Mouse (Mus musculus) cerebellum, adult 11 months (tissue): ENCODE data around the gene Lrba.
A peak's percentile ranks its signal among the peaks of the same experiment; 100 is the strongest.

ENCODE experiments used
- DNase-seq: peaks from one replicate; pipeline ENCODE4 v3.0.0; 2022

The Lrba gene

DNA sequence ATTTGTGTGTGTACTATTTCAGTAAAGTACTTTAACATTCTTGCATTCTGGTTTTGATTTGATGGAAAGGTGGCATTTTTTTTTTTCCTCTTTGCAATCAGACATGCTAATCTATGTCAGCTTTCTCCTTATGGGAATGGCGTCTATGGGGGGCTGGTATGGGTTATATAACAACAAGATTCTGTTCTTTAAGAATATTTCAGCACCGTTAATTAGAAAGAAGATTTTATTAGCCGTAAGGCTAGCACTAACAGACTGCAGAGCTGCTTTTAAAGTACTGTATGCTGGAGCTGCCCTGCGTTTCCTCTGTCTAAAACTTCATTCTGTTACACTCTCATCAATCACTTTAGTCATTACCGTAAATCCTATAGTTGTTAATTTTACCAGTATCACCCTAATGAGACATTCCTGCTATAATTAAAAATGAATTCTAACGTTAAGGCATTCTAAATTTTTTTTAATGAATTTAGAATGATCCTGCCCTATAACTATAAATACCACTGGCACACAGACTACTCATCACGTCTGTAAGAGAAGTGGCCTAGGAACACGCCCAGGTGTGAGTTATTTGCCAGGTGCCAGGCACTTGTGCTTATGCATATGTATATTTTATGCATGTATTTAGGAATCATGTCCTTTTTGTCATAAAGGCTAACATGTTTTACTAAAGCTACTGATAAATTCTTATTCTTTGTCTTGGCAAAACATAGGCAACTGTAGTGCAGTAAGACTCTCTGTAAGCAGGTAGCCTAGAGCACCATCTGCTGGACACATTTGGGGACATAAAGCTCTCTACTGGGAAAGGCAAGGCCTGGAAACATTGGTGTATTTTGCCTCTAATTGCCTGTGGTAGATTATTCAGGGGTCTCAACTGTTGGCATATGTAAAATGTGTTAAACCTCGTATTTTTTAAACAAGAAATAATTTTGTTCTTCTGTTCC lies 536.9 kb downstream of the Lrba start:
- DNase-seq: peak; percentile 49

DNA sequence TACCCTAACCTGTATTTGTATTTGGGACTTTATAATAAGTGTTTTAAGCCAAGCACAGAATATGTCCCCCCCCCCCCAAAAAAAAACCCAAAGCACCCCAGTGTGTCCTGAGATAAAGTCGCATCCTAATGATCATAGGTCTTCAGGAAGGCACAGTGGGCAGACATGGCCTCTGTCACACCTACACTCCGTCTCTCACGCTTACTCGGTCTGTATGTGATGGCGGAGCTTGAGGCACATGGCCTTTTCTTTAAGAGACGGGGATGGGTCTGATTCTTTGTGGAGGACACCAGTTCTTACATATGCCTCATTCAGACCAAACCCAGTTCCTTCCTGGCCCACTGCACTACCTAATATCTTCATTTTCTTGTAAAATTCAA lies 537.5 kb downstream of the Lrba start:
- DNase-seq: no peak

DNA sequence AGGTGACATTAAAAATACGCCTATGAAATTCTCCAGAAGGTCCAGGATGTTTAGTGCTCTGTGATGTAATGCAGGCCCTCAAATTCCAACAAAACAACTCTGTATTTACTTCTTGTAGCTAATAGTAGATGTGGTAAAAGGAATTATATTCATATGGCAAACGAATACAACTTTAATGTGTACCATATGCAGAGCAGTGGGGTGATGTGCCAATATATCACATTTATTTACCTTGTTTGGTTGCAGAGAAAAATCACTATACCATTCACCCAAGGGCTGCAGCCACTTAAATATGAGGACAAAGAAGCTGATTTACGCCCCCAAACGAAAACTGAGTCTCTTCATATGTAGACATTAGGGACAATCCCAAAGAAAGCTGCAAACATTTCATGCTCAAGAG lies 538.0 kb downstream of the Lrba start:
- DNase-seq: no peak

DNA sequence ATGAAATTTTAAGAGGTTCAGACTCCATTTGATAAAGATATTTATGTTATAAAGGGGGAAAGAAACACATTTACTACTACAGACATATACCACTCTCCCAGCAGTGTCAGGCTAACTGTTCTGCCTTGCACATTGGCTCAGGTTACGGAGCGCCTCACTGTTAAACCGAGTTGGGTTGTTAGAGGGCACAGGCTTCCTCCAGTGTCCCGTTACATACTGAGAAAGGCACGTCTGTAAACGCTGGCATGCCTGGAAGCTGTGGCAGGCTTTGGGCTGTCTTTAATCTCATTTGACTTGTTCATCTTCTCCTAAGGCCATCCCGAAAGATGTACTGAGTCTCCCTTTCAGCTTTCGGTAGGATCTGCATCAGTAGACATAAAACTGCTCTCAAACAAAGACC lies 544.1 kb downstream of the Lrba start:
- DNase-seq: no peak

DNA sequence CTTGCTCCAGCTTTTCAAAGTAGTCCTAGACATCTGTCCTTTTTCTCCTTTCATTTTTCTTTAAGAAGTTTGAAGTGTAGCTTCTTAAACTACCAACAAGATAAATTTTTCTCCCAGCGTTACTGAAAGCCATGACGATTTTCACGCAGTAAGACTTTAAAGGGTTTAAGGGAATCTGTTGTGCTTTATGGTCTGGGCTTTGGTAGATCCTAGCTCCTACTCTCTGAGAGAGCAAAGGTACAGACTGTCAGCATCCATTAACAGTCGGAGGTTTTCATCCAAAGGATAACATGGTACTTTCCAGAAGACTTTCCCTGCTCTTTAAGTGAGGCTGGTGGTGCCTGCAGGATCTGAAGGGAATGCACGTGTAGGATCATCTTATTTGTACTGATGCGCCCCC lies 544.5 kb downstream of the Lrba start:
- DNase-seq: no peak

DNA sequence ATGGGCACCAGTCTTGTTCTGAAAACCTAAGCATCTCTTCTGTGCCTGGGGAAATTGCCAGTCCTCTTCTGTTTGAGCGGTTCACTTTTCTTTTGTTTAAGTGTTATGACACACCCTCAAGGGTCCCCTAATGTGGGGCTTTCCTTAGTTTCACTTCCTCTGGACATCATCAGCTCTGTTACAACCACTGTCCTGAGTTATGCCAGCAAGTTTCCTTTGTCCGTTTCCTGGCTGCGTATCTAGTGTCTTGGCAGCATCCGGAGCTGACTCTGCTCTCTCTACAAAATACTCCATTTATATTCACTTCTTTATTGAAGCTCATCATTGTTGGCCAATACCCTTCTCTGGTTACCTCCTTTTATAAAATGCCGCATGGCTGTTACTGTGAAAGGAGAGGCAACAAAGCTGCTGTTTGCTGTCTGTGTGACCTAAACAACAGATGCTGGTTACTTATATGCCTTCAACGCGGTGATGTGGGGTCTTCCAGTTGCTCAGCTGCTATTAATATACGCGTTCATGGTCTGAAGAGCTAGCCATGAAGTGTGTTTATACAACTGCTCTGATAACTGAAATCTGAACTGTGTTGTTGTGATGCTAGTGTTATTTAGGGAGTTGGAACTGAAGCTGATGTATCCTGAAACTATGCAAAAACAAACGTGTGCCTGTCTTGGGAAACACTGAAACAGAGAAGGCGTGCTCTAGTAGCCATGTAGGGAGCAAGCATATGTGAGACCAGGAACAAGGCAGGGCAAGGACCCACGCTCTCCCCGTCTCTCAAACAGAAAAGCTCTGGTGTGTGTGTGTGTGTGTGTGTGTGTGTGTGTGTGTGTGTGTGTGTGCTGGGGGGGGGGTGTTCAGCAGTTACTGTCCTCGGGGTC lies 550.3 kb downstream of the Lrba start:
- DNase-seq: no peak

DNA sequence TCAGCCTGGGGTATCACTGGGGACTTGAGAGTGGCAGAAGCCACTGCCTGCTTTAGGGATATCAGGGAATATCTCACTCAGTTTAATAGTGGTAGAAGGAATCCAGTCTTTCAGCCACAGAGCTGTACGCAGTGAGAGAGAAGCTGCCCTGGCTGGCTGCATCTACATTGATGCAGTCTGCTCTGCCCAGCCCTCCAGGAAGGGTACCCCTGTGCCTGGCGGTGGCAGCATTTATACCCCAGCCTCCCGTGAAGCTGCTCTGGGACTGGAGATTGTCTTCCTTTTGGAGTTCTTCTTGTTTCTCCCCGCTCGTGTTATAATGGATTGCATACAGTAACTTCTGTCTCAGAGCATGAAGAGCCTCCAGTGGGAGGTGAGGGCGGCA lies 551.0 kb downstream of the Lrba start:
- DNase-seq: no peak

DNA sequence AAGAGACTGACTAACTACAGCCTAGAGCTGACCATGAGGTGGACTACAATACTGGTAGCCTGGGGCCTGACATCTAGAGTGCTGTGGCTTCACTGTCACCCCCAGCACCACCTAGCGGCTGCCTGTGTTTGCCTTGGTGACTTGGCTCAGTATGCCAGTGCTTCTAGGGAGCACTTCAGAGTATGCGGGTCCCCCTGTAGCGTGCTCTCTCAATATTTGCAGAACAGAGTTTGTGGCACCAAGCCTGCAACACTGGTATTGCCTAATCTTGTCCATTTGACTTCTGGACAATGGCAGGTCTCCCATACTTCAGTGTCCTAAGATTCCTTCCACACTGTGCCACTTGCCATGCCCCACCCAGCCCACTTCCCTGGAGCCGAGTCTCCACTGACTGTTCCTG lies 555.2 kb downstream of the Lrba start:
- no peak for DNase-seq

DNA sequence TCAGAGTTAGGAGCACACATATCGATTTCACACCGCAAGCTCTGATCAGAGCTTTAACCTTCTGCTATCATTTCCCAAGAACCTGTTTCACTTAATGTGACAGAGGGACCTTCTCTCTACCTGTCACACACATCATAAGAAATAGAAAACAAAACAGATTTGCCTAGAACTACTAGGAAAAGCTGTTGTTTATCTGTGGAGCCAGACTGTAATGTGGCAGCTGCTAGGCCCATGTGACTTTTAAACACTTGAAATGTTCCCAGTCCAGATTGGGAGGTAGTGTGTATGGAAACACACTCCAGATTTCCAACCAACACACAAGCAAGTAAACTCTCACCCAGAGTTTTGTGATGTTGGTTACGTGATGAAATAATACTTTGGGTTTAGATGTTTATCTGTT lies 559.6 kb downstream of the Lrba start:
- no peak for DNase-seq

DNA sequence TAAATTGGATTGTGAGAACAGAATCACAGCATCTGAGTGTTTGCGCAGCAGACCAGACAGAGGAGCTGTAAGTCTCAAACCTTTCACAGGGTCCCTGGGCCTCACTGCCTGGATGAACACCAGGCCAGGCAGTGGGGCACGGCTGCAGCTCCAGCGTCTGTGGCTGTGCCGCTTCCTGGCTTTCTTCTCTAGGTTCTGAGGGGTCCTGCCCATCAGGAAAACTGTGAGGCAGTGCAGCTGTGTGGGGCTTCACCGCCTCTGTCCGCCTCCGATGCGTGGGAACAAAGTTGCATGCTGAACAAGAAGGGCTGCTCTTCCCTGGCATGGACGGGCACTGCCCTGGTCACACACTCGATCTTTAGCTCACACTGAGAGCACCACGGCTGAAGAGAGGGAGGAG lies 560.5 kb downstream of the Lrba start:
- DNase-seq: no peak

DNA sequence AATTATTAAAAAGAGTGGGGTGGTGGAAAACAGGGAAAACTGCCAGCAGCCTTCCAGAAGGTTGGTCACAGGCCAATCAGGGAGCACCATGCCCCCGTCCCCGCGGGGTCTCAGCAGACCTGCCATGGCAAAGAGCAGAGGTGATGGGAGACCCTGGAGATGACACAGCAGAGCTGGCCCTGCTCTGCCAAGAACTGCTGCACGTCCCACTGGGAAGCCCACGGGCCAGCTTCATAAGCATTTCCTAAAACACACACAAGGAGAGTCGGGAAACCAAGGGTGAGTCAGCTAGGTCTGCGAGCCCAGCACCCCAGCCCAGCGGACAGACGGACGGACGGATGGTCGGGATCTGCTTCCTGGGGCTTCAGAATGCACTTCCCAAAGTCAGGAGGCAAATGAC lies 561.8 kb downstream of the Lrba start:
- DNase-seq: peak; percentile 27

DNA sequence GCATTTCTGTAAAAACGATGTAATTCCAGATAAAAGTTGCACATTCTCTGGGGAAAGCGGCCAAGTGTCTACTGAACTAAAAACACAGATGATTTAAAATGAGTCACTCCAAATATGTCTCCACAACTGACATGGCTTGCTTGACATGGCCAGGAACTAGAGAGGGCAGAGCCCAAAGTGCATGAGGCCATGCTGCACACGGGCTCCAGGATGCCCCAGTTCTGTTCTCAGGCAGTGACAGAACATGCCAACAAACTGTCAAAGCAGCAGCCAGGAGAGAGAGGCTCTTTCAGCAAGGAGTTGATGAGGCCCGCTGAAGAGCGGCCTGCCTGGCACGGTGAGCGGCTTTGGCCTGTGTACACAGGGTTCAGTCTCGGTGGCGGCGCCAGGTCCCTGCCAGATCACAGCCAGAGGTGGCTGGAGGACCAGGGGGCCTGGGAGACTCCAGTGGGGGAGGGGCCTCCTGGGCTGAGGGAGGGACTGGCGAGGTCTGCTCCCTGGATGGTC lies 562.4 kb downstream of the Lrba start:
- DNase-seq: peak; percentile 77

DNA sequence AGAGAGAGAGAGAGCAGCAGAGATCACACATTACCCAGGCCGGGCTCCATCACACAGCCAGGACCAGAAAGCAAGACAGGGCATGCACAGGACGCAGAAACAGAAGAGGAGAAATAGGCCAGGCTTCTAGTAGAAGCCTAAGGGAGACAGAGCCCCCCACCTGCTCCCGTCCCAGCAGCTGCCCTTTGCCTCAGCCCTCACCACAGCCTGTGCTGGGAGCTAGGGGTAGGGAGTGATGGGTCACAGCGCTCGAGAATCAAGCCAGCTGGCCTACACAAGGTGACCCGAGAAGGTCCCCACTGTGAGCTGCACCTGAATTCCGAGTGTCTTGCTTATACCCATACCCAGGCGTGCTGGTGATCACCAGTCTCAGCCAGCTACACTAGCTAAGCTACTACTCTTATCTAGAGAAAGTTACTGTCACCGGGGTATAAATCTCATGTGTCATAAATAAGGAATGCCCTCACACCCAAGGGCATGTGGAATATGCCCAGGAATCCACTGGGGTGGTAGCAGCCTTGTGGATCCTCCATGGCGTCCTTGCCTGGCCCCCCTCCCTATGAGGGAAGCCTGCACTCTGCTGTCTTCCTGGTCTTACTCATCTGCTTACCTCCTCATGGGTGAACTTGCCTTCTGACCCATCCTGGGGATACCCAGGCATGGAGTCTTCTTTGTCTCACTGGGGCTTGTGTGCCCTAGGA lies 563.1 kb downstream of the Lrba start:
- no peak for DNase-seq

DNA sequence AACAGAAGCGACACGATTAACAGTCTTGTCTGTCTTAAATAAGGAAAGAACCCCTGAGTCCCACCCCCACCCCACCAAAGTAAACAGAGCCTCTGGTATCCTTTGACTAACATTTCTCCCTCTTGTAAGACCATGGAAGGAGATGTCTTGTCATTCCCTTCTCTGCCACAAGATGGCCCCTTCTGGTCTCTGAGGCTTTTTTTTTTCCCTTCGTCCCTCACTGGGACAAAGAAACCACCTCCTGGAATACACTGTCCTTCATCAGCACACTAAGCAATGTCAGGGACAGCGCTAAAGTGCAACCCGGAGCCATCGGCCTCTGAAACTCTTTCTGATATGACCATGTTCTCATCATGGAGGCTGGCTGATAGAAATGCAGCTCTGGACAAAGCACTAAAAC lies 564.2 kb downstream of the Lrba start:
- DNase-seq: peak; percentile 55

DNA sequence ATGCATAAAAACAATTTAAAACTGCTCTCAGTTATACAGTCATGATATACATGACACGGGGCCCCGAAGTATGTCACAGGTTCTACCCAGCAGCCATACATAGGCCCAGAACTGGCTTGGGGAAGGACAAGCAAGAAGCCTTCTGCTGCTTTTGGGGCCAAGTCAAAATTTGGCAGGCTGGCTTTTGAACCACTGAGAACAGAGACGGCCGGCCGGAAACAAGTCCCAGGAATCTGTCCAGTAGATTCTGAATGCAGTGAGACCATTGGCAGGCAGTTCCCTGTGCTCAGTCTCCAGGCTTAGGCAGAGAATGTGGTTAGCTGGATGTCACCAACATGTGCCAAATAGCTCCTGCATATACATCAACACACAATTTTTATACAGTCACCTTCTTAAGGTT lies 565.3 kb downstream of the Lrba start:
- DNase-seq: peak; percentile 60

DNA sequence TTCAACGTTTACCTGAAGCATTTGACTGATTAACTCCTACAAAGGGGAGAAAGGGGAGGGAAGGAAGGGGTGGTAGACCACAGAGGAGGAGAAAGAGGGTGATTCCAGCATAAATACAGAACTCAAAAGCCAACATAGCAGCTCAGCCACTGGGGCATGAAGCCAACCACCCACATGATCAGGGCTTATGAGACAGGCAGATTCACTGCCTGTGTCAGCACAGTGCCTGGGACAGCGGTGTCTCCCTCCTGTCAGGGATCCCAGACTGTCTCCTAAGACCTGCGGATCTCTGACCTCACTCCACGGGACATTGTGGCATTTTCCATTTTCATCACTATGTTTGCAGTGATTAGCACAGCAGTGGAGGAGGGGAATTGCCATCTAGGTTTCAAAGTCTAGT lies 568.8 kb downstream of the Lrba start:
- DNase-seq: no peak

DNA sequence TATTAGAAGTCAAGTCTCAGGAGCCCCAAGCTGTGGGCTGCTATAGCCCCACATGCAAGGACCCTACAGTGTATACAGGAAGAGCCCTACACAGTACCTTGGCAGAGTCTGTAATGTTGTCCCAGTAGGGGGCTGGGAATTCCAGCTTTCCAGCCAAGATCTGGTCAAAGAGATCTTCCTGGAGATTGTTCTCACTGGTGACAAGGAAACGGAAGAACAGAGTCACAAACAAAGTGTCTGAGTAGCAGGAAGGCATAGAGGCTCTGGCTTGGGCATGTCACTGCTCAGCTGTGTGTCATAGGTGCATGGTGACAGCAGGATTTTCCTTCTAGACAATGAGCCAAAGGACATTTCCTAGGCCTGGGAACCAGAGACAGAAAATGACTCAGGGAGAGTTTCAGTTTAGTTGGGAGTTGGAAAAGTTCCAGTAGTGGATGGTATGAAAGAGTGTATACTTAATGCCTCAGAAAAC lies 569.3 kb downstream of the Lrba start:
- no peak for DNase-seq

DNA sequence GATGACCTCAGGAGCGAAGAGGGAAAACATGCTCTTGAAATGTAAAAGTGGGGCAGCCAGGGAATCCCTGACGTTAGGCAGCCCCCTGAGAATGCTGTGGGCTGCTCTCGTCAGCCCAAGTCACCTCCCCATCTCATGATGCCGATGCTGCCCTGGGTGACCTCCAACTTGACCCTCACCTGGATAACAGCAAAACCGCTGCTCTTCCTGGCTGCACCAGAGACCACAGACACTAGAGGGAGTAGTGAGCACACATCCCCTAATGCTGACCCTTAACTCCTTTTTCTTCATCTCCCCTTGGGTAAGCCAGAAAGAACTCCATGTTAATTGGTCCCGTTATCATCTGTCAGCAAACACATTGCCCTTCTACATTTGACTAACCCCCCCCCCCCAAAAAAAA lies 572.2 kb downstream of the Lrba start:
- no peak for DNase-seq

DNA sequence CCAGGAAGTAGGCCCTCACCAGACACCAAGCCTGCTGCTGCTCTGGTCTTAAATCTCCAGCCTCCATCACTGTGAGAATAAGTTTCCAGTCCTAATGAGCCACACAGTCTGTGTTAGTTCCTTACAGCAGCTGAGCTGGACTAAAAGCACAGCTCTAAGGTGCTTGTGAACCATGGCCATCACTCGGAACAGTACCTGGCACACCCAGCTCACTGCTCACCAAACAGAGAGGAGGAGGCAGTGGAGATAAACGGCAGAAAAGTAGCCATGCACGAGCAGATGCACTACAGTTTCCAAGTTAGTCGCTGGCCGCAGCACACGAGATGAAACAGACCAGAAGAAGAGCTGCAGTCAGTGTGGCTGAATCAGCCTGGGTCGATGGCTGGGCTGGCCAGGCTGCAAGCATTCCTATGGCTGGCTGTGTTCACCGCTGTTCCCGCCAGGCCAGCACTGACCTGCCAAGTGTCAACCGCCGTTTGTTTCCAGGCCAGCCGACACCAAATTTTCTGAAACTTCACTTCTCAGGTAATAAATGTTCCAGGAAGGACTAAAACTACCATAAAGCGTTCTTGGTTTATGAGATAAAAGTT lies 573.5 kb downstream of the Lrba start:
- DNase-seq: no peak

DNA sequence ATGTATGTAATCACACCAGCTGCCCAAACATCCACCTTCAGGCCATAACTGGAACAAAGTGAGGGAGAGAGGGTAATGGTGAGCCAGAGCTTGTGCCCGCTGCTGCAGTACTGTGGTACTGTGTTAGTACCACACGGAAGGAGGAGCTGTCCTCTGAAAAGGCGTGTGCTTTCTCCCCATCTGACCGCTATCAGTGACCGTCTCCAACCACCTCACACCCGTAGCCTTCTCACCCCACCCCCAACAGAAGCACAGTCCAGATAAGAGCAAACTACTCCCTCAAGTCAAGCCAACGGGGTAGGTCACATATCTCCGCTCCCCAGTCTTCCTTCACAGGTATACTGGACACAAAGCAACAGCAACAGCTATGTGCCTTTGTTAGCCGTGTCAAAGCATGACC lies 574.6 kb downstream of the Lrba start:
- no peak for DNase-seq

DNA sequence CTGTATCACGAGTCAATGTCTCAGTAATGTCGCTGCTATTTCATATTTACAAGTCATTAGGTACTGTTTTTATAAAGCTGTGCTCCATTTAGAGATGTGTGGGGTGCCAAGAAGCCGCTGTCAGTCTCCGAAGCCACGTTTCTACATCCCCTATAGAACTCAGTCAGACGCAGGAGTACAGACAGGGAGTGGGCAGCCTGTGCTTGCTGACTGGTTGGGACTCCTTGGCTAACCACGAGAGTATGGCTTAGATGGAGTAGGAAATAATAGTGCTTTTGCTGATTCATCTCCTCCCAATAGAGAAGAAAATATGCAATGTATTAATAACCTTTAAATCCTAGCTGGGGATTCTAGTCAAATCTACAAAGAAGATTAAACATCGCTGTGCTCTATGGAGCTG lies 576.4 kb downstream of the Lrba start:
- no peak for DNase-seq

DNA sequence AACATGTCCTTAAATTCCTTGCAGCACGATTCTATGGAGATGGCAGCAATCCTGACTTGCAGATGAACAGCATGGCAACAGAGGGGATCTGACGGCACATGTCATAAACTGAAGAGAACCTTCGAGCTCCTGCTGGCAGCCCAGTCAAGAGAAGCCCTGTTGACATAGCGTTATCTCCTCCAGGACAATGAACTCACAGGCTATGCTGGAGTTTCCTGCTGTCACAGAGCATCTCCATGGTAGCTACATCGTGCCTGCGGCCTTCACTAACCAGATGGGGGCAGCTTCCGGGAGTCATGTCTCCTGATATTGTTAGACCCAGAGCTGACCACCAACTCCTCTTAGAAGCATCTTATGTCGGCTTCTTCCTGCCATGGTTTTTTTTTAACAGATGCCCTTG lies 578.3 kb downstream of the Lrba start:
- DNase-seq: no peak

DNA sequence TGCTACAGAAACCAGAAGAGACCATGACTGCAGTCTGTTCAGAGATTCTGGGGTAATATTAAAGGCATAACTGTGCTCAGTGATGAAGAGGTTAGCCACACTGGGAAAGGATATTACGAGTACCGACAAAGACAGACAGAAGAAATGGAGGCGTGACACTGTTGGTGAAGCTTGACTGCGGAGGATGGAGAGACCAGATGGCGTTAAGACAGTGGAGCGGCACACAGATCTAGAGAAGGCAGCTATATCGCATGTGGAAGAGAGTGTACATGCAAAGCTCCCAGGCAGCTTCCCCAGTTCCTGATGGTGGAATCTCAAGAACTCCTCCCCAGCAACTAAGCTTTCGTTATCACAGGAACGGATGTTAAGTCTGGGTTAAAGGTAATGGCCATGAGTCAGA lies 579.8 kb downstream of the Lrba start:
- DNase-seq: no peak
